Mouse (Mus musculus) hindbrain, embryonic 14.5 days (tissue): ENCODE data around the gene Snai1. TPM values are rescaled to one million over a fixed set of nuclear protein-coding genes. Genes with fewer than 3 reads are reported as not detected.

Source experiments
- ATAC-seq: fragments of 200-750 bp; cut with Nextera tagmentation; 2 replicates; pipeline ENCODE4 v1.8.0; 2017; ENCODE audit warnings: moderate number of reproducible peaks, mild to moderate bottlenecking, moderate TSS enrichment, moderate library complexity; ENCODE audit not compliant: low FRiP score
- DNase-seq: peaks from one replicate; pipeline ENCODE4 v3.0.0-alpha.2; 2015; ENCODE audit warnings: low spot score
- H3K27ac ChIP-seq: fragments of 300-500 bp; sonication (generic); 2 replicates; pipeline ENCODE4 v1.5.1; 2014; ENCODE audit warnings: mild to moderate bottlenecking, moderate library complexity
- H3K27me3 ChIP-seq: fragments of 300-500 bp; sonication (generic); 2 replicates; pipeline ENCODE4 v1.6.1; 2014; ENCODE audit warnings: mild to moderate bottlenecking, low read length, mixed read lengths; ENCODE audit not compliant: control insufficient read depth, insufficient read depth
- H3K36me3 ChIP-seq: fragments of 300-500 bp; sonication (generic); replicated peaks from 2 replicates; pipeline ENCODE4 v1.6.1; 2014; ENCODE audit not compliant: control insufficient read depth, insufficient read depth
- H3K4me1 ChIP-seq: fragments of 300-500 bp; sonication (generic); replicated peaks from 2 replicates; pipeline ENCODE4 v1.6.1; 2014; ENCODE audit warnings: antibody characterized with exemption, low read length, mixed read lengths; ENCODE audit not compliant: control insufficient read depth, insufficient read depth
- H3K4me2 ChIP-seq: fragments of 300-500 bp; sonication (generic); replicated peaks from 2 replicates; pipeline ENCODE4 v1.6.1; 2014; ENCODE audit warnings: mild to moderate bottlenecking, moderate library complexity
- H3K4me3 ChIP-seq: fragments of 300-500 bp; sonication (generic); replicated peaks from 2 replicates; pipeline ENCODE4 v1.5.1; 2014; ENCODE audit warnings: mild to moderate bottlenecking, low read length
- H3K9ac ChIP-seq: fragments of 300-500 bp; sonication (generic); 2 replicates; pipeline ENCODE4 v1.6.1; 2014
- H3K9me3 ChIP-seq: fragments of 300-500 bp; sonication (generic); 2 replicates; pipeline ENCODE4 v1.6.1; 2016; ENCODE audit warnings: low read length; ENCODE audit not compliant: control insufficient read depth
- WGBS: fragments of 180-500 bp; shearing (Covaris S2); extraction: QIAGEN DNeasy Blood & Tissue Kit; methylation state at CpG from one replicate; pipeline ENCODE4 v1.1.7; 2014; 5-methylcytosine and 5-hydroxymethylcytosine counted together
- polyA plus RNA-seq: library from polyadenylated mRNA; unstranded; fragments of >200 nt; fragmentation: Nextera tagmentation; extraction: Ambion mirVana; gene quantifications from 2 replicates; pipeline ENCODE4 v1.2.1, GENCODE M21; 2014

Snai1 gene
- polyA plus RNA-seq, 1 experiment from 2014 or later, result 7.5 TPM

- 94% methylated on average over 6 of the region's 6 CpGs for whole genome bisulfite sequencing
- DNase-seq (no peak), ATAC-seq (no peak)
- no peak overlapping the region for H3K27ac ChIP-seq
- H3K4me2 ChIP-seq, result no peak overlapping the region
- peaks cover under 1% of the 10 kb centered on the region; the same call in 1 of the 2 replicates for H3K4me1 ChIP-seq
- no peaks in the 10 kb centered on the region for H3K27me3 ChIP-seq
- H3K36me3 ChIP-seq, result no peaks in the 10 kb centered on the region
- no peak overlapping the region for H3K9ac ChIP-seq
- H3K4me3 ChIP-seq, result no peak overlapping the region
- no peaks in the 10 kb centered on the region for H3K9me3 ChIP-seq
Measured at GRCm38 (mm10) chr2:167570815-167571214, 32.8 kb downstream of the Snai1 start.

- 89% methylated on average over 18 of the region's 18 CpGs for WGBS
- DNase-seq (no peak), ATAC-seq (no peak)
- H3K27ac ChIP-seq, result no peak overlapping the region
- no peak overlapping the region for H3K4me2 ChIP-seq
- H3K36me3 ChIP-seq, result no peaks in the 10 kb centered on the region
- H3K4me3 ChIP-seq, result no peak overlapping the region
- no peak overlapping the region for H3K9ac ChIP-seq
- H3K4me1 ChIP-seq, result no peaks in the 10 kb centered on the region
- no peaks in the 10 kb centered on the region for H3K9me3 ChIP-seq
- H3K27me3 ChIP-seq, result no peaks in the 10 kb centered on the region
Measured at GRCm38 (mm10) chr2:167571442-167572220, 33.6 kb downstream of the Snai1 start.

- WGBS, result 68% methylated on average over 9 of the region's 9 CpGs
- Histone ChIP-seq H3K4me2 (no peak overlapping the region), H3K36me3 (no peaks in the 10 kb centered on the region), H3K9me3 (no peaks in the 10 kb centered on the region), H3K4me1 (no peaks in the 10 kb centered on the region), H3K9ac (no peak overlapping the region), H3K27me3 (no peaks in the 10 kb centered on the region), H3K4me3 (no peak overlapping the region), H3K27ac (no peak overlapping the region)
- DNase-seq, result no peak
- ATAC-seq, result no peak
Measured at GRCm38 (mm10) chr2:167574814-167575213, 36.8 kb downstream of the Snai1 start.

- DNase-seq (no peak), ATAC-seq (no peak)
- no peak overlapping the region for H3K9ac ChIP-seq
- no peaks in the 10 kb centered on the region for H3K27me3 ChIP-seq
- WGBS, result 87% methylated on average over 7 of the region's 7 CpGs
- no peak overlapping the region for H3K4me2 ChIP-seq
- H3K36me3 ChIP-seq, result no peaks in the 10 kb centered on the region
- no peak overlapping the region for H3K27ac ChIP-seq
- H3K4me1 ChIP-seq, result no peaks in the 10 kb centered on the region
- no peaks in the 10 kb centered on the region for H3K9me3 ChIP-seq
- H3K4me3 ChIP-seq, result no peak overlapping the region
Measured at GRCm38 (mm10) chr2:167575581-167575980, 37.6 kb downstream of the Snai1 start.

- no peak overlapping the region for H3K4me2 ChIP-seq
- DNase-seq (no peak), ATAC-seq (no peak)
- no peaks in the 10 kb centered on the region for H3K36me3 ChIP-seq
- no peak overlapping the region for H3K27ac ChIP-seq
- 88% methylated on average over 8 of the region's 8 CpGs for WGBS
- no peaks in the 10 kb centered on the region for H3K27me3 ChIP-seq
- no peaks in the 10 kb centered on the region for H3K4me1 ChIP-seq
- H3K9ac ChIP-seq, result no peak overlapping the region
- no peak overlapping the region for H3K4me3 ChIP-seq
- H3K9me3 ChIP-seq, result no peaks in the 10 kb centered on the region
Measured at GRCm38 (mm10) chr2:167576121-167576620, 38.2 kb downstream of the Snai1 start.

GRCm38 (mm10) chr2:167577186-167577785 is 39.3 kb downstream of the Snai1 start:
- H3K4me2 ChIP-seq, result no peak overlapping the region
- no peaks in the 10 kb centered on the region for H3K4me1 ChIP-seq
- no peak overlapping the region for H3K27ac ChIP-seq
- DNase-seq (no peak), ATAC-seq (no peak)
- no peaks in the 10 kb centered on the region for H3K9me3 ChIP-seq
- no peak overlapping the region for H3K4me3 ChIP-seq
- no peaks in the 10 kb centered on the region for H3K27me3 ChIP-seq
- WGBS, result 65% methylated on average over 9 of the region's 9 CpGs
- H3K9ac ChIP-seq, result no peak overlapping the region
- H3K36me3 ChIP-seq, result no peaks in the 10 kb centered on the region

GRCm38 (mm10) chr2:167578521-167578920 is 40.5 kb downstream of the Snai1 start:
- 29% methylated on average over 5 of the region's 5 CpGs for WGBS
- no peak overlapping the region for H3K9ac ChIP-seq
- H3K36me3 ChIP-seq, result no peaks in the 10 kb centered on the region
- H3K27ac ChIP-seq, result no peak overlapping the region
- H3K4me1 ChIP-seq, result no peaks in the 10 kb centered on the region
- no peaks in the 10 kb centered on the region for H3K27me3 ChIP-seq
- H3K4me2 ChIP-seq, result no peak overlapping the region
- ATAC-seq (no peak), DNase-seq (no peak)
- H3K4me3 ChIP-seq, result no peak overlapping the region
- H3K9me3 ChIP-seq, result no peaks in the 10 kb centered on the region

- H3K9ac ChIP-seq, result no peak overlapping the region
- H3K27me3 ChIP-seq, result no peaks in the 10 kb centered on the region
- no peaks in the 10 kb centered on the region for H3K36me3 ChIP-seq
- H3K9me3 ChIP-seq, result no peaks in the 10 kb centered on the region
- DNase-seq (no peak), ATAC-seq (no peak)
- H3K4me3 ChIP-seq, result no peak overlapping the region
- no peak overlapping the region for H3K4me2 ChIP-seq
- WGBS, result 42% methylated on average over 10 of the region's 10 CpGs
- no peak overlapping the region for H3K27ac ChIP-seq
- H3K4me1 ChIP-seq, result no peaks in the 10 kb centered on the region
Measured at GRCm38 (mm10) chr2:167583161-167583952, 45.4 kb downstream of the Snai1 start.

- DNase-seq, result no peak
- Histone ChIP-seq H3K36me3 (no peaks in the 10 kb centered on the region), H3K4me1 (no peaks in the 10 kb centered on the region), H3K4me3 (no peak overlapping the region), H3K27ac (no peak overlapping the region), H3K9ac (no peak overlapping the region; the same call in 1 of the 2 replicates), H3K4me2 (no peak overlapping the region), H3K9me3 (no peaks in the 10 kb centered on the region), H3K27me3 (no peaks in the 10 kb centered on the region)
- WGBS, result 80% methylated on average over 2 of the region's 2 CpGs
- ATAC-seq, result no peak
Measured at GRCm38 (mm10) chr2:167585273-167585672, 47.3 kb downstream of the Snai1 start.
